Mouse (Mus musculus) spleen, adult 2 months (tissue): ENCODE measurements around the gene Fam71f1. TPM values are rescaled to one million over a fixed set of nuclear protein-coding genes. Genes with fewer than 3 reads are reported as not detected.

ENCODE experiments used
- DNase-seq, 2 experiments: peaks; one replicate each; pipeline versions ENCODE4 v3.0.0 to v3.0.0-alpha.2; 2012 to 2021; ENCODE audit warnings: low spot score in 2 of 2, low read depth in 1 of 2
- H3K27ac ChIP-seq: fragments of 200-500 bp; 2 replicates; pipeline ENCODE4 v1.5.1; 2012; ENCODE audit warnings: low read length, inconsistent platforms; ENCODE audit not compliant: insufficient read depth
- H3K27me3 ChIP-seq: fragments of 200-500 bp; 2 replicates; pipeline ENCODE4 v1.6.1; 2012; ENCODE audit warnings: mild to moderate bottlenecking, moderate library complexity, low read length, inconsistent platforms; ENCODE audit not compliant: control insufficient read depth, insufficient read depth
- H3K36me3 ChIP-seq: fragments of 200-500 bp; 2 replicates; pipeline ENCODE4 v1.6.1; 2012; ENCODE audit warnings: mild to moderate bottlenecking, low read length, inconsistent platforms; ENCODE audit not compliant: control insufficient read depth, insufficient read depth
- H3K4me1 ChIP-seq: fragments of 200-500 bp; 2 replicates; pipeline ENCODE4 v1.6.1; 2011; ENCODE audit warnings: inconsistent platforms; ENCODE audit not compliant: control insufficient read depth, insufficient read depth, insufficient read length
- H3K4me3 ChIP-seq: fragments of 200-500 bp; 2 replicates; pipeline ENCODE4 v1.5.1; 2011; ENCODE audit warnings: mild to moderate bottlenecking, inconsistent platforms; ENCODE audit not compliant: insufficient read depth, insufficient read length; ENCODE audit errors: extremely low read depth
- CTCF ChIP-seq: fragments of 200-500 bp; IDR thresholded peaks from 2 replicates; pipeline ENCODE4 v1.5.1; 2011; ENCODE audit warnings: mild to moderate bottlenecking, inconsistent platforms; ENCODE audit not compliant: insufficient read depth, insufficient read length, insufficient replicate concordance; ENCODE audit errors: extremely low read depth
- POLR2A ChIP-seq: fragments of 200-500 bp; IDR thresholded peaks from 2 replicates; pipeline ENCODE4 v1.6.1; 2011; ENCODE audit warnings: low read depth, low read length, inconsistent platforms
- WGBS: fragments of 180-500 bp; shearing (Covaris S2); methylation state at CpG from one replicate; pipeline ENCODE4 v1.1.7; 2018; 5-methylcytosine and 5-hydroxymethylcytosine counted together
- polyA plus RNA-seq: library from polyadenylated mRNA; depleted of rRNA; stranded (reverse); fragments of >200 nt; gene quantifications from 2 replicates; pipeline ENCODE4 v1.2.3, GENCODE M21; 2012

The Fam71f1 gene
- polyA plus RNA-seq, 1 experiment, result not detected

GRCm38 (mm10) chr6:29348371-29348724, 29.4 kb downstream of the Fam71f1 start:
- no peaks in the 10 kb centered on the region for H3K36me3 ChIP-seq
- no peak for TF ChIP-seq POLR2A
- no peak for TF ChIP-seq CTCF
- peak overlapping the region; percentile 83 for H3K4me3 ChIP-seq
- no peak for DNase-seq
- peak overlapping the region; percentile 57 for H3K27ac ChIP-seq
- under 1% methylated on average over 15 of the region's 15 CpGs for WGBS
- peaks cover 3% of the 10 kb centered on the region for H3K4me1 ChIP-seq
- H3K27me3 ChIP-seq, result no peaks in the 10 kb centered on the region

DNA sequence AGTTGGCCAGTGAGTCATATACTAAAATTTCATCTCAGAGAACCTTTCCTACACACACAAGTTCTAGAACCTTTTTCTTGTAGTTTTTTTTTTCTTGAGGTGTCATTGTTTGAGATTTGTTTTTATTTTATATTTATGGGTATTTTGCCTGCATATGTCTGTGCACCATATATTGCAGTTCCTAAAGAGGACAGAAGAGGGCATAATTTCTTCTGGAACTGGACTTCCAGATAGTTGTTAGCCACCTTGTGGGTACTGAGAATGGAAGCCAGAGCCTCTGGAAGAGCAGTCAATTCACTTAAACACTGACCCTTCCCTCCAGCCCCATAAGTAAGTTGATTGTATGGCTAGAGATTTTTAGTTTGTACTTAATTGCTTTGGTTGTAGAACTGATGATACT, 32.7 kb downstream of the Fam71f1 start:
- Histone ChIP-seq H3K4me3 (no peak overlapping the region), H3K36me3 (no peaks in the 10 kb centered on the region; the same call in 1 of the 2 replicates), H3K4me1 (peaks cover 3% of the 10 kb centered on the region), H3K27me3 (no peaks in the 10 kb centered on the region), H3K27ac (no peak overlapping the region)
- no peak for TF ChIP-seq CTCF
- TF ChIP-seq POLR2A, result no peak
- no peak for DNase-seq

DNA sequence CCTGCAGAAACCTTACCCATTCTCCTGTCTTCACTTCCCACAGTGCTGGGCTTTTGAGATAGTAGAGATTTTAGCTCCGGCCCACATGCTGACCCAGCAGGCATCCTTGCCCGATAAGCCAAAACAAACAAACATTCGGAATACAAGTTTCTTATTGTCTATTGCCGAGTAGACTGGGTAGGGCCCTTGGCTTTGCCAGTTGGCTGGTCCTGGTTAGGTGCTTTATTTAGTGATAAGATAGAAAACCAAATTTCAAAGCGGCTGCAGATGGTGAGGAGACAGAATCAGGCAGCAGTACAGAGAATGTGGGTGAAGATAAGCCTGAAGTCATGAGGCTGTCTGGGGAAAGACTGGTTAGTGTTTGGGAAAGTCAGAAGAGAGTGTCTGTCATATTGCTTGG, 33.9 kb downstream of the Fam71f1 start:
- Histone ChIP-seq H3K27ac (no peak overlapping the region), H3K27me3 (no peaks in the 10 kb centered on the region), H3K4me3 (no peak overlapping the region), H3K4me1 (peaks cover 3% of the 10 kb centered on the region), H3K36me3 (peaks cover 4% of the 10 kb centered on the region)
- no peak for DNase-seq
- TF ChIP-seq CTCF (no peak), POLR2A (no peak)
- 72% methylated on average over 5 of the region's 5 CpGs for WGBS

DNA sequence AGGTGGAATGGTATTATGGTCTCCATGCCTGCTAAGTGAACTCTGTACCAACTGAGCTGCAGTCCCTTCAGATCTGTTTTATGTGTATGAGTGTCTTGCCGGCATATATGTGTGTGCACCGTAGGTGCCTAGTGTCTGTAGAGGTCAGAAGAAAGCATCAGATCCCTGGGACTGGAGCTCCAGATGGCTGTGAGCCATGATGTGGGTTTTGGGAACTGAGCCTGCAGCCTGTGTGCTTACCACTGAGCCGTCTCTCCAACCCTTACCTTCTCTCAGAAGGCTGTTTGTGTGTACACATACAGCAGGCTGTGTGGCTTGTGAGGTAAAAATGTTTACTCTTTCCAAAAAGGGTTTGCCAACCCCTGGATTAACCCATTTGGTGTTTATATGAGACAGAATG, 40.4 kb downstream of the Fam71f1 start:
- Histone ChIP-seq H3K27ac (no peak overlapping the region), H3K36me3 (peaks cover 10% of the 10 kb centered on the region), H3K27me3 (no peaks in the 10 kb centered on the region), H3K4me1 (no peaks in the 10 kb centered on the region), H3K4me3 (no peak overlapping the region)
- TF ChIP-seq CTCF, result no peak
- TF ChIP-seq POLR2A, result no peak
- 95% methylated on average over 3 of the region's 3 CpGs for WGBS
- no peak for DNase-seq

GRCm38 (mm10) chr6:29360211-29360610, 41.3 kb downstream of the Fam71f1 start:
- Histone ChIP-seq H3K27ac (no peak overlapping the region), H3K27me3 (no peaks in the 10 kb centered on the region), H3K4me1 (no peaks in the 10 kb centered on the region), H3K4me3 (no peak overlapping the region), H3K36me3 (peaks cover 10% of the 10 kb centered on the region)
- 84% methylated on average over 6 of the region's 6 CpGs for WGBS
- TF ChIP-seq POLR2A, result no peak
- DNase-seq, result no peak

DNA sequence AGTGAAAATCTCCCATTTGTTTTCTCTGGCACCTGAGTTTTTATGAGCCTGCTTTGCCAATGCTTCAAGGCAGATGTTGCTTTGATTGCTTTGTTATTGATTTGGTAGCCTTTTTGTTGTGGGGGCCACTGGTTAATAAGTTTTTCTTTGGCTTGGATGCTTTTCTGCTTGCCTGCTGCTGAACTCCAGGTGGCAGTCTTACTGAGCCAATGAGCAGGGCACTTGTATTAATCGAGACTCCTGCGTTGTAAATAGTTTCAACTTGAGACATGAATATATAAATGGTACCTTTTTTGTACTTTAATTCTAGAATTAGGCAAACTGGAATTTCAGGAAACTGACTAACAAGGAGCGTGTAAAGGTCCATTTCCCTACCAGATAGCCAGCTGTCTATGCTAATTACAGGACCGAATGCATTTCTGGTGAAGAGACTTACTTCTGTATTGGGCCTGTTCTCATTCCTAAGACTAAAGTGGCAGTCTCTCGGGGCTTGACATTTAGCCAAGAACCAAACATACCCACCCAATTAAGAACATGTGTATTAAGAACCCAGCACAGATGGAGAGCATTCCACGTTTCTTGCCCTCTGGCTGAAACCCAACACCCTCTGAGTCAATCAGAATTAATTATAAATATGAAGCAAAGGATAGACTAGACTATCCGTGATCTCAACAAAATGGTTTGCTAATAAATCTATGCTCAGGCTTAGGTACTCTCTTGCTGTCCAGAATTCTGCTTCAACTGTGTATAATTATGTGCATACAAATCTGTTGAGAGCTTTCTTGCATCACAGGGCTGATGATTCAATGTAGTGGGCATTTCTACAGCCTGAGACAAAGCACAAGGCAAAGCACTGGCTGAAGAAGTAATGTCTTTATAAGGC, 43.5 kb downstream of the Fam71f1 start:
- Histone ChIP-seq H3K4me1 (no peaks in the 10 kb centered on the region), H3K27me3 (no peaks in the 10 kb centered on the region), H3K36me3 (peaks cover 21% of the 10 kb centered on the region), H3K27ac (no peak overlapping the region), H3K4me3 (no peak overlapping the region)
- no peak for TF ChIP-seq POLR2A
- no peak for TF ChIP-seq CTCF
- WGBS, result 85% methylated on average over 7 of the region's 7 CpGs
- DNase-seq, result no peak

- WGBS, result 95% methylated on average over 3 of the region's 3 CpGs
- no peaks in the 10 kb centered on the region for H3K27me3 ChIP-seq
These were observed 44.2 kb downstream of the Fam71f1 start for GRCm38 (mm10) chr6:29363129-29363515.

More at GRCm38 (mm10) chr6:29363129-29363515, 44.2 kb downstream of the Fam71f1 start:
- Histone ChIP-seq H3K27ac (no peak overlapping the region), H3K4me3 (no peak overlapping the region), H3K36me3 (peaks cover 21% of the 10 kb centered on the region), H3K4me1 (no peaks in the 10 kb centered on the region)
- DNase-seq, result no peak
- no peak for TF ChIP-seq CTCF
- no peak for TF ChIP-seq POLR2A
